Mouse (Mus musculus) Patski (cell line): ENCODE measurements around the gene Elmsan1. TPM values are rescaled to one million over a fixed set of nuclear protein-coding genes. Genes with fewer than 3 reads are reported as not detected.

Experiments
- ATAC-seq: fragments of 100-300 bp; one replicate; pipeline ENCODE4 v1.8.0; 2021
- CTCF ChIA-PET: fragments of 350-600 bp; sonication (Branson Sonifier 250); formaldehyde crosslinking; loops from one replicate; lab custom pipeline; 2022; ENCODE audit warnings: inconsistent platforms; lab: Charles Lee
- POLR2A ChIA-PET: fragments of 350-600 bp; sonication (Branson Sonifier 250); formaldehyde crosslinking; loops from one replicate; lab custom pipeline; 2022; ENCODE audit warnings: antibody characterized with exemption, inconsistent platforms; lab: Charles Lee
- DNase-seq: peaks from one replicate; pipeline ENCODE4 v3.0.0-alpha.2; 2011; ENCODE audit warnings: low read depth, low spot score
- H3K27me3 ChIP-seq: fragments of 371-371 bp; one replicate; pipeline ENCODE4 v1.5.1; 2021
- CTCF ChIP-seq: fragments of 100-300 bp; IDR thresholded peaks from one replicate; pipeline ENCODE4 v1.5.1; 2021
- in situ Hi-C: fragments of 300-500 bp; cut with MboI; formaldehyde crosslinking; loops from 3 replicates; pipeline ENCODE4 v1.11.1; 2018; ENCODE audit warnings: low pct_unique_long_range_greater_than_20kb, mixed read lengths
- polyA plus RNA-seq: library from polyadenylated mRNA; unstranded; gene quantifications from one replicate; pipeline ENCODE4 v1.2.3, GENCODE M21; 2021

Gene Elmsan1
- polyA plus RNA-seq, 1 experiment from 2014 or later: 16.0 TPM

- TF ChIP-seq CTCF: no peak
- ATAC-seq (no peak), DNase-seq (no peak)
- ChIA-PET CTCF (no interaction called here), POLR2A (interaction anchor here (0.7 kb wide), 1 partner anchor 571 kb away, joined by 5 read pairs; no protein-coding TSS in a partner anchor)
- in situ Hi-C loops: no loop called here
- H3K27me3 ChIP-seq: no peaks in the 10 kb centered on the region
Observed at GRCm38 (mm10) chr12:84154786-84155522, 63.7 kb downstream of the Elmsan1 start.

GRCm38 (mm10) chr12:84153414-84153813 lies 65.3 kb downstream of the Elmsan1 start:
- TF ChIP-seq CTCF: no peak
- no peaks in the 10 kb centered on the region for H3K27me3 ChIP-seq
- DNase-seq: no peak
- POLR2A ChIA-PET: no interaction called here
- ATAC-seq: no peak
- CTCF ChIA-PET: no interaction called here
- in situ Hi-C loops: no loop called here

GRCm38 (mm10) chr12:84152352-84153190 lies 66.1 kb downstream of the Elmsan1 start:
- no peaks in the 10 kb centered on the region for H3K27me3 ChIP-seq
- TF ChIP-seq CTCF: no peak
- ATAC-seq (no peak), DNase-seq (no peak)
- POLR2A ChIA-PET: no interaction called here
- in situ Hi-C loops: no loop called here
- CTCF ChIA-PET: no interaction called here

DNA sequence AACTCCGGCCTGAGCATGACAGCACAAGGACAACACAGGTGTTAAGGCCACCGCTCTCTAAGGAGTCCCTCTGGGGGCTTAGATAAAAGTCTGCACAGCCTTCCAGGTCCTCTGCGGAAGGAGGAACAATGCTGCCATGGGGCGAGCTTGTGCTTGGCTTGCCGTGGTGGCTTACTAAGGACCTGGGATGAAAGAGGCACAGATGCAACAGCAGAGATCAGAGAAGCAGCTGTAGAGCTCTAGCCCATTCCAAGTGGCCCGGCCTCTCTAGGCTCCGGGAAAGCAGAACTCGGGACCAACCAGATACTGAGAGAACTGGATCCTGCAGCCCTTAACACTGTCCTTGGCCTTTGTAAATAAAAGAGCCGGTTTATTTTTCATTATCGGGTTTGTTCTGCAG lies 66.8 kb downstream of the Elmsan1 start:
- ChIA-PET POLR2A (interaction anchor here (1.2 kb wide), 1 partner anchor 9 kb away, joined by 3 read pairs; no protein-coding TSS in a partner anchor), CTCF (no interaction called here)
- DNase-seq (no peak), ATAC-seq (no peak)
- no peak for TF ChIP-seq CTCF
- in situ Hi-C loops: no loop called here
- no peaks in the 10 kb centered on the region for H3K27me3 ChIP-seq

GRCm38 (mm10) chr12:84150976-84151375 lies 67.7 kb downstream of the Elmsan1 start:
- TF ChIP-seq CTCF: no peak
- in situ Hi-C loops: no loop called here
- DNase-seq: no peak
- ChIA-PET CTCF (no interaction called here), POLR2A (interaction anchor here (1.2 kb wide), 1 partner anchor 9 kb away, joined by 3 read pairs; no protein-coding TSS in a partner anchor)
- ATAC-seq: no peak
- no peaks in the 10 kb centered on the region for H3K27me3 ChIP-seq

GRCm38 (mm10) chr12:84149971-84150370 lies 68.7 kb downstream of the Elmsan1 start:
- DNase-seq: no peak
- no peak for ATAC-seq
- in situ Hi-C loops: no loop called here
- ChIA-PET POLR2A (no interaction called here), CTCF (interaction anchor here (1.6 kb wide), 1 partner anchor 8 kb away, joined by 3 read pairs; no protein-coding TSS in a partner anchor)
- no peak for TF ChIP-seq CTCF
- H3K27me3 ChIP-seq: no peaks in the 10 kb centered on the region

DNA sequence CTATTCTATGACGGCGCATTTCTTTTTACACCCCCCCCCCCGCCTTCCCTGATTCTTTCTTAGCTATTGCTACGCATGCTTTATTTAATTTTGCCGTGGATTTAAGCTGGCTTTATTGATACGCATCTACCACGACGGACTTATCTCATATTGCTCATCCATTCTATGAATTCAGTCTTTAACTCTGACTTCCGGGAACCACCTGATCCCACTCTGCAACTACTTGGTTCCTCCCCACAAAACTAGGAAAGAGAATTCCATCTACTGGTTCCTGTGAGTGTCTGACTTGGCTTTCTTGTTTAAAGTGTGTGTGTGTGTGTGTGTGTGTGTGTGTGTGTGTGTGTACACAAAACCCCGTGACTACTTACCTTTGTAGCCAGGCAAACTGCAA lies 70.1 kb downstream of the Elmsan1 start:
- DNase-seq (no peak), ATAC-seq (no peak)
- POLR2A ChIA-PET: interaction anchor here (0.8 kb wide), 1 partner anchor 43 kb away, joined by 3 read pairs; no protein-coding TSS in a partner anchor
- CTCF ChIA-PET: interaction anchor here (0.9 kb wide), 1 partner anchor 9 kb away, joined by 3 read pairs; no protein-coding TSS in a partner anchor
- H3K27me3 ChIP-seq: no peaks in the 10 kb centered on the region
- in situ Hi-C loops: no loop called here
- TF ChIP-seq CTCF: no peak

DNA sequence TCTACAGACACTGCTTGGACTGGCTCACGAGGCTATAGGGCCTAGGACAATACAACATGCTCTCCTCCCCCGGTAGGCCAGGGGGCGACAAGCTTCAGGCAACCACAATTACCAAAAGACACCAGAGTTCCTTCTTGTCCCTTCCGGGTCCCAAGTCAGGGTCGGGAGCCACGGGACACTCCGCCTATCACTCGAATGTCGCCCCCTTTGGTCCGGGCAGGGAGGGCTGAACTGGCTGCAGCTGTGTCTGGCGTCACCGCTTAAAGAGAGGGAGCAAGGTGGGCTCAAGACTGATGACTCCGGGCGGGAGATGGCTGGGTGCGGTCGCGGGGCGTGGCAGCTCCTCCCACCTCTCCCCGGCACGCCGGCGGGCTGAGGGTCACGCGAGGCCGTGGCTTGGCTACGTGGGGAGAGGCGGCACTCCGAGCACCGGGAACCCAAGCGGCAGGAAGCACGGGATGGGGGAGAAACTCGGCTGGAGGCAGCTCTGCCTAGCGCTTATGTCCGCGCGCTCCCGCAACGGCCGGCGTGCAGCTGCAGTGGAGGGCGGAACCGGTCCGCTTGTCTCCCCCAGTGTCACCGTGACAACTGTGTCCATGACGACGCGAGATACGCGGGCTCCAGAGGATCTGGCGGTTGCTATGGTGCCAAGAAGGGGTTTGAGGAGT lies 70.6 kb downstream of the Elmsan1 start, which contains the start of gene Pnma1:
Pnma1 (minus strand) TSS at position 536 of the 668 bp plus-strand sequence.
- in situ Hi-C loops: no loop called here
- CTCF ChIA-PET: interaction anchor here (0.9 kb wide), 2 partner anchors 10 to 16 kb away, joined by 3 read pairs; no protein-coding TSS in a partner anchor

DNA sequence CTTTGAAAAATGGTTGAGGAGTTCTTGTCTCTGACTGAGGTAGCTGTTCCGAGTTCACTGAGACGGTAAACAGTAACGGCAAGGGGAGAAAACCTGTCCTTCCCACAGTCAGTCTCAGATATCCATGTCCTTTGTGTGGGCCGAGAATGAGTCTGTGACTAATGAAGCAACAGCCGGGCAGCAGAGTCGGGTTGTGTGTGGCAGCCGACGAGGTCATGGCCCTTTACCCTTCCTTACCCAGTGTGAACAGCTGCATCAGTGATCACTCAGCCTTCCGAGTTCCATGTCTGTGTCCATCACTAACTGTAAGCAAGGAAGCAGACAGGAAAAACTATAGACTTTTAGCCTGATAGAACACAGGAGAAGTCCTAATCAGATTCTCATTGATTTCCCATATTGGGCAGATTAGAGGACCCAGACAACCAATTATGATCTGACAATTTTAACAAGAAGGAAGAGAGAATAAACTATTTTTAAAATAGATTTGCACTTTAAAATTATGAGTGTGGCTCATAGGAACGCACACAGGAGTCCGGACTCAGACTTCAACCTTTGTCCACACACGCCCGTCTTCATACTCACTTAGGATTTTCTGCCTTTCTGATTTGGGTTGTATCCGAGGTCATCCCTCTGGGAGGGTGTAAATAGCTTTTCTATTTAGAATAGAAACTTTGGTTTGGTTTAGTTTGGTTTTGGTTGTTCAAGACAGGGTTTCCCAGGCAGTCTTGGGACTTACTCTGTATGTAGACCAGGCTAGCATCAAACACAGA lies 76.2 kb downstream of the Elmsan1 start:
- in situ Hi-C loops: no loop called here
- DNase-seq: no peak
- no peak for TF ChIP-seq CTCF
- ChIA-PET POLR2A (no interaction called here), CTCF (interaction anchor here (1.0 kb wide), 1 partner anchor 7 kb away, joined by 3 read pairs; no protein-coding TSS in a partner anchor)
- ATAC-seq: no peak
- H3K27me3 ChIP-seq: no peaks in the 10 kb centered on the region

More for the DNA sequence above, 70.6 kb downstream of the Elmsan1 start, which contains the start of gene Pnma1:
- POLR2A ChIA-PET: interaction anchor here (0.8 kb wide), 1 partner anchor 44 kb away, joined by 3 read pairs; no protein-coding TSS in a partner anchor
- no peak for TF ChIP-seq CTCF
- DNase-seq: no peak
- no peak for ATAC-seq
- no peaks in the 10 kb centered on the region for H3K27me3 ChIP-seq
